Mouse (Mus musculus): ENCODE data around the gene Rnf152. TPM values are rescaled to one million over a fixed set of nuclear protein-coding genes. Genes with fewer than 3 reads are reported as not detected.

The Rnf152 gene
- polyA plus RNA-seq, 1 experiment from 2014 or later = 0.05 TPM

- H3K27ac ChIP-seq (ENCODE audit: low read depth, low read length) = no peak overlapping the region
- ATAC-seq (replicated peaks; ENCODE audit: low FRiP score) (no peak), DNase-seq (ENCODE audit: low spot score) (no peak)
- H3K4me1 ChIP-seq (replicated peaks; ENCODE audit: control insufficient read depth, insufficient read depth, low read length) = no peaks in the 10 kb centered on the region
- 10% methylated on average over 29 of the region's 30 CpGs for WGBS
- peaks cover 24% of the 10 kb centered on the region for H3K27me3 ChIP-seq (replicated peaks; ENCODE audit: control insufficient read depth, insufficient read depth, low read length)
- no peaks in the 10 kb centered on the region for H3K9me3 ChIP-seq (ENCODE audit: control insufficient read depth, low read length)
- H3K36me3 ChIP-seq (ENCODE audit: control insufficient read depth, insufficient read depth, low read length) = no peaks in the 10 kb centered on the region
- H3K4me2 ChIP-seq = peak overlapping the region; percentile 89
- no peak overlapping the region; the same call in 1 of the 2 replicates for H3K9ac ChIP-seq (ENCODE audit: low read depth, low read length)
- H3K4me3 ChIP-seq (ENCODE audit: low read depth, low read length) = peak overlapping the region; percentile 56
Measured at GRCm38 (mm10) chr1:105354901-105355891, 1.3 kb downstream of the Rnf152 start.

DNA sequence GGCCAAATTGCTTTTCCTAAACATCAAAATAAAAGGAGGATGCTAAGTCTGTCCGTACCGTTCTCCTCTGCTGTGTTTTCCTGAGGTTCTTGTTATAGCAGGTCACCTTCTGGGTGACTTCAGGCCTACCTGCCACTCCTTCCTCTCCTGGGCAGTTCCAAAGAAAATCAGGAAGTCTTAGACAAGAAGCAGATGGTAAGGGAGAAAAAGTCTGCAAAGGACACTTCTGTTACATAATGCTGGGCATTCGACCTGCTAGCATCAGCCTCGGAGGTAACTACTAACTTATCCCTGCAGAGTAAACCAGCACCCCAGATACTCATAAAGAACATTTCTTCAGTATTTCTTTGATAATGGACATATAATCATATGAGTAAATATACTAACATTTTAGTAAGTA, 4.7 kb downstream of the Rnf152 start:
- Histone ChIP-seq H3K4me1 (replicated peaks; ENCODE audit: control insufficient read depth, insufficient read depth, low read length) (no peaks in the 10 kb centered on the region), H3K4me3 (ENCODE audit: low read depth, low read length) (no peak overlapping the region), H3K27ac (ENCODE audit: low read depth, low read length) (no peak overlapping the region), H3K4me2 (no peak overlapping the region), H3K9ac (ENCODE audit: low read depth, low read length) (no peak overlapping the region), H3K36me3 (ENCODE audit: control insufficient read depth, insufficient read depth, low read length) (no peaks in the 10 kb centered on the region), H3K27me3 (replicated peaks; ENCODE audit: control insufficient read depth, insufficient read depth, low read length) (peaks cover 17% of the 10 kb centered on the region), H3K9me3 (ENCODE audit: control insufficient read depth, low read length) (no peaks in the 10 kb centered on the region)
- 84% methylated on average over 4 of the region's 4 CpGs for WGBS
- no peak for ATAC-seq (replicated peaks; ENCODE audit: low FRiP score)
- DNase-seq (ENCODE audit: low spot score) = no peak

GRCm38 (mm10) chr1:105342305-105342704, 14.2 kb downstream of the Rnf152 start:
- Histone ChIP-seq H3K4me3 (ENCODE audit: low read depth, low read length) (no peak overlapping the region), H3K36me3 (ENCODE audit: control insufficient read depth, insufficient read depth, low read length) (no peaks in the 10 kb centered on the region), H3K4me2 (no peak overlapping the region), H3K9me3 (ENCODE audit: control insufficient read depth, low read length) (no peaks in the 10 kb centered on the region), H3K27ac (ENCODE audit: low read depth, low read length) (no peak overlapping the region), H3K9ac (ENCODE audit: low read depth, low read length) (no peak overlapping the region), H3K4me1 (replicated peaks; ENCODE audit: control insufficient read depth, insufficient read depth, low read length) (no peaks in the 10 kb centered on the region), H3K27me3 (replicated peaks; ENCODE audit: control insufficient read depth, insufficient read depth, low read length) (no peaks in the 10 kb centered on the region)
- 86% methylated on average over 6 of the region's 6 CpGs for WGBS
- ATAC-seq (replicated peaks; ENCODE audit: low FRiP score) (no peak), DNase-seq (ENCODE audit: low spot score) (no peak)

DNA sequence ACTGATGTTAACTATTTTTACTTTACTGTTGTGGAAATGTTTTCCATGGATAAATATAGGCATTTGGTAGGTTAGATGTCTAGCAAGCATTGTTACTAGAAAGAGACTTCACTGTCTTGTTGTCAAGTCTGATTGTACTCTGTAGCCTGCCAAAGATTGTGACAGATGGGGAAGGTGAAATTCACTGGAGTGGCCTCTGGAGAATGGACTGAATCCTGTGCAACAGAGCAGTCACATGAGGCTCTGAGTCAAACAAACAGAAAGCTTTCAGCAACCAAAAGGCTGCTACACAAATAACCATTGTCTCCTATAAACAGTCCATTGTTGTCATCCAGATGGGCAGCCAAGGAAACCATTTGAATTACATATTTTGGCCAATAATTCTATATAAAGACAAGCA, 15.6 kb downstream of the Rnf152 start:
- no peaks in the 10 kb centered on the region for H3K27me3 ChIP-seq (replicated peaks; ENCODE audit: control insufficient read depth, insufficient read depth, low read length)
- no peaks in the 10 kb centered on the region for H3K9me3 ChIP-seq (ENCODE audit: control insufficient read depth, low read length)
- no peak overlapping the region for H3K4me3 ChIP-seq (ENCODE audit: low read depth, low read length)
- no peaks in the 10 kb centered on the region for H3K36me3 ChIP-seq (ENCODE audit: control insufficient read depth, insufficient read depth, low read length)
- H3K27ac ChIP-seq (ENCODE audit: low read depth, low read length) = no peak overlapping the region
- H3K4me1 ChIP-seq (replicated peaks; ENCODE audit: control insufficient read depth, insufficient read depth, low read length) = no peaks in the 10 kb centered on the region
- no peak overlapping the region for H3K9ac ChIP-seq (ENCODE audit: low read depth, low read length)
- ATAC-seq (replicated peaks; ENCODE audit: low FRiP score) = no peak
- H3K4me2 ChIP-seq = no peak overlapping the region
- DNase-seq (ENCODE audit: low spot score) = no peak

- Histone ChIP-seq H3K9ac (ENCODE audit: low read depth, low read length) (no peak overlapping the region), H3K9me3 (ENCODE audit: control insufficient read depth, low read length) (no peaks in the 10 kb centered on the region), H3K27ac (ENCODE audit: low read depth, low read length) (no peak overlapping the region), H3K27me3 (replicated peaks; ENCODE audit: control insufficient read depth, insufficient read depth, low read length) (no peaks in the 10 kb centered on the region), H3K36me3 (ENCODE audit: control insufficient read depth, insufficient read depth, low read length) (no peaks in the 10 kb centered on the region), H3K4me1 (replicated peaks; ENCODE audit: control insufficient read depth, insufficient read depth, low read length) (no peaks in the 10 kb centered on the region), H3K4me2 (no peak overlapping the region), H3K4me3 (ENCODE audit: low read depth, low read length) (no peak overlapping the region)
- DNase-seq (ENCODE audit: low spot score) = no peak
- ATAC-seq (replicated peaks; ENCODE audit: low FRiP score) = no peak
- 70% methylated on average over 4 of the region's 4 CpGs for WGBS
Measured at GRCm38 (mm10) chr1:105337397-105337796, 19.1 kb downstream of the Rnf152 start.

DNA sequence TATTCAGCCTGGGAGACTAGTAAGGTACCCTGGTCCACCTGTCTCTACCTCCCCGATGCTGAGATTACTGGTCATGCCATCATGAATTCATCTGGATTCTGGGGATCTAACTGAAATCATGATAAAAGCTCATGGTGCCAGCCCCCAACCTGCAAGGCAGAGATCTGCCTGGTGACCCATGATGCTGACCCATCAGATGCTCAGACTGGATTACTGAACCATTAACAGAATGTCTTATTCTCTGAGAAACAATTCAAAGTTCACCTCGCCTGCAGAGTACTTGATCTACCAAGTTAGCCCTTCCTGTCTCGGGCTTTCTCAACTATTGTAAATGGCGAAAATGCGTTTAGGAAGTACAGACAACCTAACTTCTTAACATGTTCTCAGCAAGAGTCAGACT, 20.4 kb downstream of the Rnf152 start:
- Histone ChIP-seq H3K9me3 (ENCODE audit: control insufficient read depth, low read length) (no peaks in the 10 kb centered on the region), H3K27me3 (replicated peaks; ENCODE audit: control insufficient read depth, insufficient read depth, low read length) (no peaks in the 10 kb centered on the region), H3K27ac (ENCODE audit: low read depth, low read length) (no peak overlapping the region), H3K4me2 (no peak overlapping the region), H3K4me3 (ENCODE audit: low read depth, low read length) (no peak overlapping the region), H3K9ac (ENCODE audit: low read depth, low read length) (no peak overlapping the region), H3K4me1 (replicated peaks; ENCODE audit: control insufficient read depth, insufficient read depth, low read length) (no peaks in the 10 kb centered on the region), H3K36me3 (ENCODE audit: control insufficient read depth, insufficient read depth, low read length) (no peaks in the 10 kb centered on the region)
- DNase-seq (ENCODE audit: low spot score) (no peak), ATAC-seq (replicated peaks; ENCODE audit: low FRiP score) (no peak)
- WGBS = 77% methylated on average over 5 of the region's 5 CpGs

- Histone ChIP-seq H3K4me1 (replicated peaks; ENCODE audit: control insufficient read depth, insufficient read depth, low read length) (no peaks in the 10 kb centered on the region), H3K4me3 (ENCODE audit: low read depth, low read length) (no peak overlapping the region), H3K9ac (ENCODE audit: low read depth, low read length) (no peak overlapping the region), H3K4me2 (no peak overlapping the region), H3K36me3 (ENCODE audit: control insufficient read depth, insufficient read depth, low read length) (no peaks in the 10 kb centered on the region), H3K9me3 (ENCODE audit: control insufficient read depth, low read length) (no peaks in the 10 kb centered on the region), H3K27ac (ENCODE audit: low read depth, low read length) (no peak overlapping the region), H3K27me3 (replicated peaks; ENCODE audit: control insufficient read depth, insufficient read depth, low read length) (no peaks in the 10 kb centered on the region)
- DNase-seq (ENCODE audit: low spot score) (no peak), ATAC-seq (replicated peaks; ENCODE audit: low FRiP score) (no peak; the same call in 1 of the 2 replicates)
- 76% methylated on average over 8 of the region's 8 CpGs for WGBS
Measured at GRCm38 (mm10) chr1:105332087-105332731, 24.3 kb downstream of the Rnf152 start.

DNA sequence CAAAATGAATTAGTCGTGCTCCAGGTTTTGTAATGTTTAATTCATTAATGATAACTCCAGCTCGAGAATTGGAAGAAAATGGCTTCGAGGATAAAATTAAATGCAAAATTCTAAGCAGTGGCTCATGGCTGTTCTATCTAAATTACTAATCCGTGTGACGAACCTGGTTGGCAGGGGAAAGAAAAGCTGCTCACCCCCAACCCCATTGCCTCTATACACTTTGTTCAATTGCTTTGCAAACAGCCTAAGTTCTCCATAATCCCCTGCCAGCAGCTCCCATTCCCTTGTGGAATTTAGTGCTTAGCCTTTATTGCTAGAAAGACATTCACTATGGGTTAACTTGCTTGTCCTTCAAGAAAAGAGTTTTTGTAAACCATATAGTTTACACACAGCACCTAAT, 24.9 kb downstream of the Rnf152 start:
- Histone ChIP-seq H3K36me3 (ENCODE audit: control insufficient read depth, insufficient read depth, low read length) (no peaks in the 10 kb centered on the region), H3K4me1 (replicated peaks; ENCODE audit: control insufficient read depth, insufficient read depth, low read length) (no peaks in the 10 kb centered on the region), H3K9me3 (ENCODE audit: control insufficient read depth, low read length) (no peaks in the 10 kb centered on the region), H3K9ac (ENCODE audit: low read depth, low read length) (no peak overlapping the region), H3K27ac (ENCODE audit: low read depth, low read length) (no peak overlapping the region), H3K4me2 (no peak overlapping the region), H3K4me3 (ENCODE audit: low read depth, low read length) (no peak overlapping the region), H3K27me3 (replicated peaks; ENCODE audit: control insufficient read depth, insufficient read depth, low read length) (no peaks in the 10 kb centered on the region)
- no peak for ATAC-seq (replicated peaks; ENCODE audit: low FRiP score)
- DNase-seq (ENCODE audit: low spot score) = no peak
- 80% methylated on average over 5 of the region's 5 CpGs for WGBS

Data from liver, embryonic 11.5 days (tissue).